Mouse (Mus musculus): Measurements from ENCODE around the gene P3h4. TPM values are rescaled to one million over a fixed set of nuclear protein-coding genes. Genes with fewer than 3 reads are reported as not detected.

The P3h4 gene
- polyA plus RNA-seq, 1 experiment from 2014 or later = 47.1 TPM

DNA sequence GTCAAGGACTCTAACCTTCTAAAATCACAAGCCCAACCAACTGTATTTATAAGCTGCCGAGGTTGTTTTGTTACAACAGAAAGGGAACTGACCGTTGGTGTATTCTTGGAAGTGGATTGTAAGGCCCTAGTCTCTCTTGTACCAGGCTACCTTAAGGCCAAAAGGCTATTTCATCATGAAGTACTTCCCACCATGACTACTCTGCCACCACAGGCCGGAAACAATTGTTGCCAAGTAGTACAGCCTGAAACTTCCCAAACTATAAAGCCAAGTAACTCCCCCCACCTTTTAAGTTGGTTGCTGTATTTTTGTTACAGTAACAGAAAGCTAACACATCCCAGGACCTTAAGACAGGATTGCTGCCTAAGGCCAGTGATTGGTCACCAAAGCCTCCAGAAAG, 12.2 kb upstream of the P3h4 start:
- 64% methylated on average over 3 of the region's 3 CpGs for WGBS
- no peak overlapping the region for H3K4me2 ChIP-seq (replicated peaks; ENCODE audit: low read depth, low read length)
- TF ChIP-seq CTCF (IDR thresholded peaks at IDR 0.05) = no peak
- no peak for TF ChIP-seq EP300 (IDR thresholded peaks at IDR 0.05)
- no peaks in the 10 kb centered on the region for H3K9me3 ChIP-seq (ENCODE audit: low read length)
- H3K9ac ChIP-seq (replicated peaks; ENCODE audit: low read depth) = no peak overlapping the region
- H3K36me3 ChIP-seq (ENCODE audit: insufficient read depth, low read length) = peaks cover 5% of the 10 kb centered on the region; the same call in 1 of the 2 replicates
- H3K27me3 ChIP-seq (replicated peaks; ENCODE audit: insufficient read depth, low read length) = no peaks in the 10 kb centered on the region
- H3K27ac ChIP-seq (ENCODE audit: low read length) = no peak overlapping the region
- DNase-seq (ENCODE audit: low spot score) (no peak), ATAC-seq (no peak)
- H3K4me3 ChIP-seq (ENCODE audit: low read depth, low read length) = no peak overlapping the region
- no peaks in the 10 kb centered on the region for H3K4me1 ChIP-seq (ENCODE audit: insufficient read depth, low read depth, low read length)

DNA sequence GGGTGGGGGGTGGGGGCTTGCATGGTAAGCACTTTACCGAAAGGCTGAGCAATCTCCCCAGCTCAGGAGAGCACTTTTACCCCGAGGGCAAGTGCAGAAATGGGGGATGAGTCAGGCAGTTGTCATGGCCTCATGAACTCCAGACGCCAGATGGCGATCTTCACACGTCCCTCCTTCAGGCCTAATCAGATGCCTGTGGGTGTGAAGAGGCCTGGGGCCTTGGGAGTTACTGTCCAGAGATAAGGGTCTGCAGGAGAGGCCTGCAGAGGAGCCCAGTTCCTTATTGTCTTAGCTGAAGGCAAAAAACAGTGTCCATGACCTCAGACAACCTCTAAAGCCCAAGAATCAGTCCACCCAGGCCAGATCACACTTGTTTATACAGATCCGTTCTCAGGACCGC, 11.2 kb upstream of the P3h4 start:
- Histone ChIP-seq H3K4me2 (replicated peaks; ENCODE audit: low read depth, low read length) (no peak overlapping the region), H3K4me1 (ENCODE audit: insufficient read depth, low read depth, low read length) (no peaks in the 10 kb centered on the region), H3K27ac (ENCODE audit: low read length) (no peak overlapping the region), H3K4me3 (ENCODE audit: low read depth, low read length) (no peak overlapping the region), H3K9ac (replicated peaks; ENCODE audit: low read depth) (no peak overlapping the region), H3K9me3 (ENCODE audit: low read length) (no peaks in the 10 kb centered on the region), H3K36me3 (ENCODE audit: insufficient read depth, low read length) (peaks cover 5% of the 10 kb centered on the region; the same call in 1 of the 2 replicates), H3K27me3 (replicated peaks; ENCODE audit: insufficient read depth, low read length) (no peaks in the 10 kb centered on the region)
- DNase-seq (ENCODE audit: low spot score) (peak; percentile 73), ATAC-seq (peak; percentile 59)
- TF ChIP-seq EP300 (IDR thresholded peaks at IDR 0.05) = no peak
- TF ChIP-seq CTCF (IDR thresholded peaks at IDR 0.05) = peak; percentile 78
- WGBS = 24% methylated on average over 7 of the region's 7 CpGs

- H3K9me3 ChIP-seq (ENCODE audit: low read length) = no peaks in the 10 kb centered on the region
- H3K4me2 ChIP-seq (replicated peaks; ENCODE audit: low read depth, low read length) = no peak overlapping the region
- DNase-seq (ENCODE audit: low spot score) = no peak
- TF ChIP-seq CTCF (IDR thresholded peaks at IDR 0.05) = no peak
- no peak for TF ChIP-seq EP300 (IDR thresholded peaks at IDR 0.05)
- no peak overlapping the region for H3K9ac ChIP-seq (replicated peaks; ENCODE audit: low read depth)
- H3K27me3 ChIP-seq (replicated peaks; ENCODE audit: insufficient read depth, low read length) = no peaks in the 10 kb centered on the region
- 95% methylated on average over 7 of the region's 7 CpGs for WGBS
- H3K4me1 ChIP-seq (ENCODE audit: insufficient read depth, low read depth, low read length) = no peaks in the 10 kb centered on the region
- H3K27ac ChIP-seq (ENCODE audit: low read length) = no peak overlapping the region
- no peak for ATAC-seq
- H3K4me3 ChIP-seq (ENCODE audit: low read depth, low read length) = no peak overlapping the region
- peaks cover 5% of the 10 kb centered on the region; the same call in 1 of the 2 replicates for H3K36me3 ChIP-seq (ENCODE audit: insufficient read depth, low read length)
Measured at GRCm38 (mm10) chr11:100423836-100424235, 9.2 kb upstream of the P3h4 start.

DNA sequence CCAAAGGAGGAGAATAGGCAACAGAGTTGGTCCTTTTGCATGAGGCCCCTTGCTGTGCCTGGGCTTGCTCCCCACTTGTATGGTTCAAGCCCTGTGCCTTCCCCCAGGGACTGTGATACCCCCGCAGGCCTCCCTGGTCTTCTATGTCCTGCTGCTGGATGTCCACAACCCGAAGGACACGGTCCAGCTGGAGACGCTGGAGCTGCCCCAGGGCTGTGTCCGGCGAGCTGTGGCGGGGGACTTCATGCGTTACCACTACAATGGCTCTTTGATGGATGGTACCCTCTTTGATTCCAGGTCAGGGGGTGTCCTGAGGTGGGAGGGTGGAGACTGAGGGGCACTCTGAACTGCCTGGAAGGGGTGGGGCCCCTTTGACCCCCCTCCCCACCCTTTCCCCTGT, 6.9 kb upstream of the P3h4 start:
- no peak overlapping the region for H3K27ac ChIP-seq (ENCODE audit: low read length)

DNA sequence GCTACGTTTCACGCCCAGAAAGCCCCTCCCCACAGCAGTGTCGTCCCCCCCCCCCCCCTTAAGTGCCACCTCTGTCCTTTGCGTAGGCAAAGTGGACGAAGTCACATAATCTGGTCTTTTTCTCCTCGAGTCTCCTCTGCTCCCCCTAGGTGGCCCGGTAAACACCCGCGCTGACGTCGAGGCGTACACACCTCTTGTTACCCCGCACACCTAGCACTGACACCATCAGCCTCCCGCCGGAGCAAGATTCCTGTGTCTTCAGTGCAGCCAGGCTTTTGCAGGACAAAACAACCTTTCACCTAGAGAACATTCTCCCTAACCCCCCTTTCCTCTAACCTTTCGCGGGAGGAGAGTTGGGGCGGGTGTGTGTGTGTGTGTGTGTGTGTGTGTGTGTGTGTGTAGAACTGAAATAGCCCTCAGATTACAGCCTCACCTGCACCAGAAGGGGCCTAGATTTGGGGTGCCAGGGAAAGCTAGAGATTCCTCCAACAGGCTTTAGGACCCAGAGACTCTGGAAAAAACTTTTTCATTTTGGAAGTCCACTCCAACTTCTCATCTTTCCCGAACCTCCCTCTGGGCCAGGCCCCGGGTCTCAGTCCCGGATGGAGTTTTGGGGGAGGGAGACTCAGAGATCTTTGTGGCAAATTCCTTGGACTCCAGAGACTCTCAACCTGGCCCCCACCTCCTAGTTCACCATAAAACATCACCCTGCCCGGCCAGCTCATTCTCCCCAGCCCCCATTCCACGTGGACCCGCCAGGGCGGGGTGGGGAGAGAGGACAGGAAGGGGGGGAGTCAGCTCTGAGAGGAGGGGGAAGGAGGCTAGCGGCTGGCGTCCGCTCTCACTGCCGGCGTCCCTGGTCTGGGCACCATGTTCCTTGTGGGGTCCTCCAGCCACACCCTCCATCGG, 532 bp upstream of the P3h4 start, which contains the start of gene Fkbp10:
Gene Fkbp10 (plus strand): TSS at position 784 of the 909 bp plus-strand sequence.
- H3K36me3 ChIP-seq (ENCODE audit: insufficient read depth, low read length) = no peaks in the 10 kb centered on the region
- H3K27ac ChIP-seq (ENCODE audit: low read length) = peak within 1 kb of the TSS; percentile 94
- TF ChIP-seq EP300 (IDR thresholded peaks at IDR 0.05) (no peak), CTCF (IDR thresholded peaks at IDR 0.05) (0 out of 2 replicates have a peak, but pooled peaks have one; percentile 2)
- H3K4me2 ChIP-seq (replicated peaks; ENCODE audit: low read depth, low read length) = peak within 1 kb of the TSS; percentile 61
- ATAC-seq (peak; percentile 28), DNase-seq (ENCODE audit: low spot score) (peak; percentile 86)
- H3K4me1 ChIP-seq (ENCODE audit: insufficient read depth, low read depth, low read length) = peaks cover 20% of the 10 kb centered on the region
- under 1% methylated on average over 26 of the region's 31 CpGs for WGBS
- no peaks in the 10 kb centered on the region for H3K9me3 ChIP-seq (ENCODE audit: low read length)
- H3K27me3 ChIP-seq (replicated peaks; ENCODE audit: insufficient read depth, low read length) = no peaks in the 10 kb centered on the region
- H3K9ac ChIP-seq (replicated peaks; ENCODE audit: low read depth) = peak within 1 kb of the TSS; percentile 39
- peak within 1 kb of the TSS; percentile 52 for H3K4me3 ChIP-seq (ENCODE audit: low read depth, low read length)

More for the DNA sequence above, 6.9 kb upstream of the P3h4 start:
- ATAC-seq (no peak), DNase-seq (ENCODE audit: low spot score) (no peak)
- 86% methylated on average over 8 of the region's 8 CpGs for WGBS
- H3K9me3 ChIP-seq (ENCODE audit: low read length) = no peaks in the 10 kb centered on the region
- H3K36me3 ChIP-seq (ENCODE audit: insufficient read depth, low read length) = peaks cover 5% of the 10 kb centered on the region; the same call in 1 of the 2 replicates
- TF ChIP-seq CTCF (IDR thresholded peaks at IDR 0.05) (no peak), EP300 (IDR thresholded peaks at IDR 0.05) (no peak)
- H3K4me1 ChIP-seq (ENCODE audit: insufficient read depth, low read depth, low read length) = peaks cover 2% of the 10 kb centered on the region; the same call in 1 of the 2 replicates
- H3K27me3 ChIP-seq (replicated peaks; ENCODE audit: insufficient read depth, low read length) = no peaks in the 10 kb centered on the region
- H3K4me2 ChIP-seq (replicated peaks; ENCODE audit: low read depth, low read length) = no peak overlapping the region
- H3K4me3 ChIP-seq (ENCODE audit: low read depth, low read length) = no peak overlapping the region
- no peak overlapping the region for H3K9ac ChIP-seq (replicated peaks; ENCODE audit: low read depth)

GRCm38 (mm10) chr11:100413541-100413940, 1.1 kb downstream of the P3h4 start:
- WGBS = 44% methylated on average over 11 of the region's 11 CpGs
- Histone ChIP-seq H3K36me3 (ENCODE audit: insufficient read depth, low read length) (peaks cover 5% of the 10 kb centered on the region; the same call in 1 of the 2 replicates), H3K9me3 (ENCODE audit: low read length) (no peaks in the 10 kb centered on the region), H3K27ac (ENCODE audit: low read length) (peak overlapping the region; percentile 94; the same call in 1 of the 2 replicates), H3K4me1 (ENCODE audit: insufficient read depth, low read depth, low read length) (peaks cover 20% of the 10 kb centered on the region), H3K9ac (replicated peaks; ENCODE audit: low read depth) (peak overlapping the region; percentile 39), H3K27me3 (replicated peaks; ENCODE audit: insufficient read depth, low read length) (no peaks in the 10 kb centered on the region), H3K4me2 (replicated peaks; ENCODE audit: low read depth, low read length) (peak overlapping the region; percentile 61), H3K4me3 (ENCODE audit: low read depth, low read length) (peak overlapping the region; percentile 52)
- ATAC-seq (no peak), DNase-seq (ENCODE audit: low spot score) (no peak)
- TF ChIP-seq CTCF (IDR thresholded peaks at IDR 0.05) = no peak
- no peak for TF ChIP-seq EP300 (IDR thresholded peaks at IDR 0.05)

All from lung, postnatal 0 days (tissue).